Mouse (Mus musculus): ENCODE measurements around the gene Loxl4. TPM values are rescaled to one million over a fixed set of nuclear protein-coding genes. Genes with fewer than 3 reads are reported as not detected.

The Loxl4 gene
- total and polyA plus RNA-seq, 2 experiments from 2014 or later, result 0.10 to 0.27 TPM

DNA sequence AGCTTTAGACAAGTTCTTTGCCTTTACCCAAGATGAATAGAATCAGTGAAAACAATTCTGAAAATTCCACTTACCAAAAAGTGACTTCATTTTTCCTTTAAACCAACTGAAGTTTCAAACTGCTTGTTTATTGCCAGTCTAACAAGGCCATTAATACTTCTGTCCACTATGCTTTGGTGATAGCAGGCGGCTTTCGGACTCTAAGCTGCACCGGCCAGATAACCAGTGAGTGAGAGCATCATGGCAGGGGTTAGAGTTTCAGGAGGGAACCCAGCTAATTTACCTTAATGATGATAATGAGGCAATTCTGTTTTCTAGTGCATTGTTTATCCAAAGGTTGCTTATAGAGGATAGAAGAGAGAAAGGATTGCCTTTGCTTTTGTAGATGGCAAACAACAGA, 28.4 kb downstream of the Loxl4 start:
- Histone ChIP-seq H3K9me3 (ENCODE audit: low read length) (no peaks in the 10 kb centered on the region), H3K27me3 (ENCODE audit: insufficient read depth, low read length) (no peaks in the 10 kb centered on the region), H3K4me2 (ENCODE audit: low read depth, low read length, poor library complexity, severe bottlenecking) (no peak overlapping the region), H3K36me3 (ENCODE audit: insufficient read depth, low read length) (no peaks in the 10 kb centered on the region), H3K9ac (replicated peaks; ENCODE audit: low read length, poor library complexity, severe bottlenecking) (no peak overlapping the region), H3K4me3 (ENCODE audit: low read depth, low read length) (no peak overlapping the region), H3K27ac (ENCODE audit: low read depth, low read length) (no peak overlapping the region), H3K4me1 (ENCODE audit: insufficient read depth, low read length) (no peaks in the 10 kb centered on the region)
- DNase-seq (ENCODE audit: low spot score), result no peak
- no peak for ATAC-seq (ENCODE audit: low FRiP score)
- no peak for TF ChIP-seq CTCF (IDR thresholded peaks at IDR 0.05)
- WGBS, result 96% methylated on average over 3 of the region's 3 CpGs

DNA sequence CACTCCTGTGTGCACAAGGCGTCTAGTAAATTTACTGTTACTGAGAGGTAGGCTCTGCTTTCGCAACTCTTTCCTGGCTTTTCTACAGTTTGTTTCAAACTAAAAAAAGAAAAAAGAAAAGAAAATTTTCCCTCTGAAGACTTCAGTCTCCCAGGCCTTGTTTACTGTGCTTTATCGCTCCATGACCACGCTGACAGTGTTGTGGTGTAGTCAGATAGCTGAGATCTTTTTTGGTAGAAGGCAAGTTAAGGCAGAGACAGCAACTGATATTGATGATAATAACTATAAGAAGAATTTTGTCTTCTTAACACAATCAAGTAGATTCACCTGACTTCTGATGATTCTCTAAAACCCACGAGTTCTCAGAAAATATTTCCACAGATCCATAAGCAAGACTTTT, 28.9 kb downstream of the Loxl4 start:
- Histone ChIP-seq H3K27ac (ENCODE audit: low read depth, low read length) (no peak overlapping the region), H3K4me3 (ENCODE audit: low read depth, low read length) (no peak overlapping the region), H3K36me3 (ENCODE audit: insufficient read depth, low read length) (no peaks in the 10 kb centered on the region), H3K4me1 (ENCODE audit: insufficient read depth, low read length) (no peaks in the 10 kb centered on the region), H3K9me3 (ENCODE audit: low read length) (no peaks in the 10 kb centered on the region), H3K4me2 (ENCODE audit: low read depth, low read length, poor library complexity, severe bottlenecking) (no peak overlapping the region), H3K9ac (replicated peaks; ENCODE audit: low read length, poor library complexity, severe bottlenecking) (no peak overlapping the region), H3K27me3 (ENCODE audit: insufficient read depth, low read length) (no peaks in the 10 kb centered on the region)
- DNase-seq (ENCODE audit: low spot score) (no peak), ATAC-seq (ENCODE audit: low FRiP score) (no peak)
- WGBS, result 95% methylated on average over 5 of the region's 5 CpGs
- no peak for TF ChIP-seq CTCF (IDR thresholded peaks at IDR 0.05)

DNA sequence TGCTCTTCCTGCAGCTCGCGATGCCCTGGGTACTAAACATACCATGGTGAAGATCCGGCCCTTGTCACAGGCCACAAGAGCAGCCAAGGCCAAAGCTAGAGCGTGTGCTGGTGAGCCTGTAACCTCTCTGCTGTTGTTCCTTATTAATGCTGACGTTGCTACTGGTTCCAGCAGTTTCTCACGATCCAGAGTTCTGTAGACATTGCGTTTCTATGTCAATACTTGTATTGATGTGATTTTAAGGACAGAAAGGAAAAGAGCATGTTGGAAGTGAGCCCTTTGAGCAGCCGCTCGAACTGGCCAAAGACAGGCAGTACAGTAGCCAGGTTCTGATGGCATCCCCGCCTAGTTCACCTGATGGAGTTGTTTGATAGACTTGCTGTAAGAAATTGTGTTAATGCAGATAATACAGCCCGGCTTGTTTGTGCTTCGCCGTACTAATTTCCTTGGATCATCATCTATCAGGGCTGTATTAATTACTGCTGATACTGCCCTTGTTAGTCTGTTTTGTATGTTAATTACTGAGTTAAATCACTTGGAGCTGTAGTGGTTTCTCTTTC, 29.7 kb downstream of the Loxl4 start:
- no peak overlapping the region for H3K27ac ChIP-seq (ENCODE audit: low read depth, low read length)
- 90% methylated on average over 13 of the region's 13 CpGs for WGBS
- no peak for TF ChIP-seq CTCF (IDR thresholded peaks at IDR 0.05)
- no peak overlapping the region for H3K9ac ChIP-seq (replicated peaks; ENCODE audit: low read length, poor library complexity, severe bottlenecking)
- H3K9me3 ChIP-seq (ENCODE audit: low read length), result no peaks in the 10 kb centered on the region
- no peaks in the 10 kb centered on the region for H3K36me3 ChIP-seq (ENCODE audit: insufficient read depth, low read length)
- DNase-seq (ENCODE audit: low spot score) (no peak), ATAC-seq (ENCODE audit: low FRiP score) (no peak)
- H3K4me1 ChIP-seq (ENCODE audit: insufficient read depth, low read length), result no peaks in the 10 kb centered on the region
- no peaks in the 10 kb centered on the region for H3K27me3 ChIP-seq (ENCODE audit: insufficient read depth, low read length)
- H3K4me3 ChIP-seq (ENCODE audit: low read depth, low read length), result no peak overlapping the region
- no peak overlapping the region for H3K4me2 ChIP-seq (ENCODE audit: low read depth, low read length, poor library complexity, severe bottlenecking)

DNA sequence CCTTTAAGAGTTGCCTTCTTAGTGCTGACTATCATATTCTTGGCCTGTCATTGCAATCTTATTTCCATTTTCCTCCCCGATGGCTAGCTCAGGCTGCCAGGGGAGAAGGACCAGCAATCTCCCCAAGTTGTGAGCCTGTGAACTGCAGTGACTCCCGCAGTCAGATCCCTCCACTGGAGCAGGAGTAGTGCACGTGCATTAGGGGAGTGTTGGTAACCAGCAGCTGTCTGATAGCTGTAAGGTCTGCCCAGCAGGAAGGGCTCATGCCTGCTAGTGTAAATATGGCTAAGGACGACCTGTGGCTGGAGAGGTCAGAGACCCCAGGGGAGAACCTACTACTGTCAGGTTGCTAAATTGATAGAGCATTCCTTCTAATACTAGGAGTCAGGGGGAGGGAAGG, 31.9 kb downstream of the Loxl4 start:
- no peaks in the 10 kb centered on the region for H3K36me3 ChIP-seq (ENCODE audit: insufficient read depth, low read length)

DNA sequence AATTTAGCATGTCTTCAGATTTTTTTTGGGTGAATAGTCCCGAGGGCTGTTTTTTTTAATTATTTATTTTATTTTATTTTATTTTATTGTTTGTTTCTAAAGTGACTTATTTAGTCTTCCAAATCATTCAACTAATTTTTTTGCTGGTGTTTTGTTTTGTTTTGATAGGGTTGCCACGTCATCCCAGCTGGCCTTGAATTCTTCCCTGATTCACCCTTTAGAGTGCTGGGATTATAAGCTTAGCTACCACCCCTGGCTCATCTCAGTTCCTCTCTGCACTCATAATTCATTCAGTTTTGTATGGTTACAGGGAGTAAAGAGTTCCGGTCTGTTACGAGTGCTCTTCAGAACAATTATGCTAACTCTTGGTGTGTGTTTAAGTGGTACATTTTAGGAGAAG, 34.0 kb downstream of the Loxl4 start:
- Histone ChIP-seq H3K4me1 (ENCODE audit: insufficient read depth, low read length) (no peaks in the 10 kb centered on the region), H3K36me3 (ENCODE audit: insufficient read depth, low read length) (no peaks in the 10 kb centered on the region), H3K9me3 (ENCODE audit: low read length) (no peaks in the 10 kb centered on the region), H3K27me3 (ENCODE audit: insufficient read depth, low read length) (no peaks in the 10 kb centered on the region), H3K4me2 (ENCODE audit: low read depth, low read length, poor library complexity, severe bottlenecking) (no peak overlapping the region), H3K9ac (replicated peaks; ENCODE audit: low read length, poor library complexity, severe bottlenecking) (no peak overlapping the region), H3K4me3 (ENCODE audit: low read depth, low read length) (no peak overlapping the region), H3K27ac (ENCODE audit: low read depth, low read length) (no peak overlapping the region)
- no peak for TF ChIP-seq CTCF (IDR thresholded peaks at IDR 0.05)
- no peak for DNase-seq (ENCODE audit: low spot score)
- no peak for ATAC-seq (ENCODE audit: low FRiP score)
- 71% methylated on average over 4 of the region's 4 CpGs for WGBS

More for the DNA sequence above, 31.9 kb downstream of the Loxl4 start:
- DNase-seq (ENCODE audit: low spot score) (no peak), ATAC-seq (ENCODE audit: low FRiP score) (no peak)
- H3K27me3 ChIP-seq (ENCODE audit: insufficient read depth, low read length), result no peaks in the 10 kb centered on the region
- no peak overlapping the region for H3K9ac ChIP-seq (replicated peaks; ENCODE audit: low read length, poor library complexity, severe bottlenecking)
- H3K4me3 ChIP-seq (ENCODE audit: low read depth, low read length), result no peak overlapping the region
- no peak overlapping the region for H3K4me2 ChIP-seq (ENCODE audit: low read depth, low read length, poor library complexity, severe bottlenecking)
- 53% methylated on average over 4 of the region's 4 CpGs for WGBS
- no peaks in the 10 kb centered on the region for H3K9me3 ChIP-seq (ENCODE audit: low read length)
- H3K27ac ChIP-seq (ENCODE audit: low read depth, low read length), result no peak overlapping the region
- no peaks in the 10 kb centered on the region for H3K4me1 ChIP-seq (ENCODE audit: insufficient read depth, low read length)
- TF ChIP-seq CTCF (IDR thresholded peaks at IDR 0.05), result no peak

DNA sequence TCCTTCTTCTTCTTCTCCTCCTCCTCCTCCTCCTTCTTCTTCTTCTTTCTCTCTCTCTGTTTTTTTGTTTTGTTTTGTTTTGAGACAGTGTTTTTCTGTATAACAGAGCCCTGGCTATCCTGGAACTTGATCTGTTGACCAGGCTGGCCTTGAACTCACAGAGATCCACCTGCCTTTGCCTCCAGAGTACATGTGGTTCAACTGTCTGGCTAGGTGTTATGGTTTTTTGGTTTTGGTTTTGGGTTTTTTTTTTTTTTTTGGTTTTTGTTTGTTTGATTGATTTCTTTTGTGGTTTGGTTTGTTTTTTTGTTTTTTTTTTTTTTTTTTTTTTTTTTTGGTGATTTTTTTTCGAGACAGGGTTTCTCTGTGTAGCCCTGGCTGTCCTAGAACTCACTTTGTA, 35.8 kb downstream of the Loxl4 start:
- H3K27me3 ChIP-seq (ENCODE audit: insufficient read depth, low read length), result no peaks in the 10 kb centered on the region
- no CpG with 5 or more reads among the region's 1 CpGs for WGBS
- no peak overlapping the region for H3K9ac ChIP-seq (replicated peaks; ENCODE audit: low read length, poor library complexity, severe bottlenecking)
- no peak for TF ChIP-seq CTCF (IDR thresholded peaks at IDR 0.05)
- no peak overlapping the region for H3K4me2 ChIP-seq (ENCODE audit: low read depth, low read length, poor library complexity, severe bottlenecking)
- no peaks in the 10 kb centered on the region for H3K9me3 ChIP-seq (ENCODE audit: low read length)
- no peak overlapping the region for H3K4me3 ChIP-seq (ENCODE audit: low read depth, low read length)
- H3K36me3 ChIP-seq (ENCODE audit: insufficient read depth, low read length), result no peaks in the 10 kb centered on the region
- no peak overlapping the region for H3K27ac ChIP-seq (ENCODE audit: low read depth, low read length)
- DNase-seq (ENCODE audit: low spot score) (no peak), ATAC-seq (ENCODE audit: low FRiP score) (no peak)
- no peaks in the 10 kb centered on the region for H3K4me1 ChIP-seq (ENCODE audit: insufficient read depth, low read length)
